Mouse (Mus musculus) thymus, postnatal 25 days (tissue): ENCODE data around the gene Ubap1.
A peak's percentile ranks its signal among the peaks of the same experiment; 100 is the strongest.

Experiments
- DNase-seq: peaks from one replicate; pipeline ENCODE4 v3.0.0; 2022

The Ubap1 gene

GRCm38 (mm10) chr4:41348584-41349198, at the start of gene Ubap1:
Gene Ubap1 (plus strand): TSS chr4:41348996.
- peak; percentile 90 for DNase-seq

- DNase-seq, result no peak
Observed at GRCm38 (mm10) chr4:41303671-41304070, 45.1 kb upstream of the Ubap1 start.

- peak; percentile 16 for DNase-seq
Observed at GRCm38 (mm10) chr4:41304302-41304701, 44.5 kb upstream of the Ubap1 start.

GRCm38 (mm10) chr4:41307406-41307805, 41.4 kb upstream of the Ubap1 start:
- DNase-seq, result no peak

- no peak for DNase-seq
Observed at GRCm38 (mm10) chr4:41310567-41311563, 37.9 kb upstream of the Ubap1 start.

GRCm38 (mm10) chr4:41313722-41314121, 35.1 kb upstream of the Ubap1 start:
- DNase-seq, result no peak

GRCm38 (mm10) chr4:41314141-41315129, 34.4 kb upstream of the Ubap1 start, which contains the start of gene Dcaf12:
Gene Dcaf12 (minus strand): TSS chr4:41314889.
- peak; percentile 93 for DNase-seq

GRCm38 (mm10) chr4:41315173-41315572, 33.6 kb upstream of the Ubap1 start:
- peak; percentile 6 for DNase-seq

GRCm38 (mm10) chr4:41318267-41318666, 30.5 kb upstream of the Ubap1 start:
- no peak for DNase-seq

- no peak for DNase-seq
Observed at GRCm38 (mm10) chr4:41320971-41321370, 27.8 kb upstream of the Ubap1 start.

- no peak for DNase-seq
Observed at GRCm38 (mm10) chr4:41326876-41327275, 21.9 kb upstream of the Ubap1 start.

- DNase-seq, result no peak
Observed at GRCm38 (mm10) chr4:41329481-41329880, 19.3 kb upstream of the Ubap1 start.

GRCm38 (mm10) chr4:41331085-41331484, 17.7 kb upstream of the Ubap1 start:
- no peak for DNase-seq

- no peak for DNase-seq
Observed at GRCm38 (mm10) chr4:41331698-41332421, 16.9 kb upstream of the Ubap1 start.

- no peak for DNase-seq
Observed at GRCm38 (mm10) chr4:41336546-41336945, 12.2 kb upstream of the Ubap1 start.

- no peak for DNase-seq
Observed at GRCm38 (mm10) chr4:41340912-41341550, 7.8 kb upstream of the Ubap1 start.

- DNase-seq, result no peak
Observed at GRCm38 (mm10) chr4:41346011-41346410, 2.8 kb upstream of the Ubap1 start.

GRCm38 (mm10) chr4:41347839-41348238, 957 bp upstream of the Ubap1 start:
- no peak for DNase-seq

- no peak for DNase-seq
Observed at GRCm38 (mm10) chr4:41349199-41349591, 399 bp downstream of the Ubap1 start.

- no peak for DNase-seq
Observed at GRCm38 (mm10) chr4:41352758-41353157, 4.0 kb downstream of the Ubap1 start.

- no peak for DNase-seq
Observed at GRCm38 (mm10) chr4:41353265-41353664, 4.5 kb downstream of the Ubap1 start.
